Mouse (Mus musculus) myocyte (in vitro differentiated cells): ENCODE measurements at regions not wholly inside any gene's neighbourhood (a gene's known extent, or its start where the extent isn't known, plus 50 kb on each side); places are given as distances from the start of the nearest gene placed in this dataset.

Source experiments
- H3K27me3 ChIP-seq: one replicate; pipeline ENCODE4 v1.6.1; 2011; ENCODE audit not compliant: control insufficient read depth, insufficient read depth, insufficient read length
- H3K36me3 ChIP-seq: one replicate; pipeline ENCODE4 v1.6.1; 2011; ENCODE audit not compliant: control insufficient read depth, insufficient read depth
- H3K4me2 ChIP-seq: one replicate; pipeline ENCODE4 v1.6.1; 2011; ENCODE audit warnings: low read depth, control low read depth
- H3K4me3 ChIP-seq: one replicate; pipeline ENCODE4 v1.5.1; 2011; ENCODE audit warnings: mild to moderate bottlenecking, control low read depth, moderate library complexity
- H3K79me2 ChIP-seq: one replicate; pipeline ENCODE4 v1.6.1; 2011; ENCODE audit not compliant: control insufficient read depth, insufficient read depth
- H3ac ChIP-seq: one replicate; pipeline ENCODE4 v1.6.1; 2011; ENCODE audit not compliant: control insufficient read depth, insufficient read length
- CEBPB ChIP-seq: IDR thresholded peaks from 2 replicates; pipeline ENCODE4 v1.6.1; 2011; ENCODE audit warnings: mild to moderate bottlenecking, moderate library complexity; ENCODE audit not compliant: poor library complexity, insufficient read depth, severe bottlenecking
- E2F4 ChIP-seq: IDR thresholded peaks from one replicate; pipeline ENCODE4 v1.6.1; 2011; ENCODE audit warnings: mild to moderate bottlenecking, control low read depth, moderate library complexity; ENCODE audit not compliant: insufficient read depth
- MAX ChIP-seq: IDR thresholded peaks from one replicate; pipeline ENCODE4 v1.6.1; 2011; ENCODE audit warnings: low read depth, mild to moderate bottlenecking, control low read depth
- MYOD1 ChIP-seq, 3 experiments: IDR thresholded peaks; one replicate each; pipeline ENCODE4 v1.6.1; 2011; ENCODE audit warnings: control low read depth in 2 of 3, low read depth in 2 of 3, mild to moderate bottlenecking in 2 of 3, moderate library complexity in 1 of 3; ENCODE audit not compliant: insufficient read length in 2 of 3, control insufficient read depth in 1 of 3
- MYOG ChIP-seq, 3 experiments: IDR thresholded peaks; one replicate each; pipeline ENCODE4 v1.6.1; 2011; ENCODE audit warnings: control low read depth in 2 of 3, low read depth in 2 of 3, mild to moderate bottlenecking in 2 of 3; ENCODE audit not compliant: insufficient read length in 2 of 3, control insufficient read depth in 1 of 3, insufficient read depth in 1 of 3
- POLR2A ChIP-seq: IDR thresholded peaks from one replicate; pipeline ENCODE4 v1.6.1; 2011; ENCODE audit warnings: low read depth, mild to moderate bottlenecking, control low read depth, moderate library complexity; ENCODE audit not compliant: insufficient read length
- POLR2AphosphoS2 ChIP-seq: IDR thresholded peaks from one replicate; pipeline ENCODE4 v1.6.1; 2011; ENCODE audit warnings: low read depth, control low read depth; ENCODE audit not compliant: insufficient read length
- REST ChIP-seq: IDR thresholded peaks from one replicate; pipeline ENCODE4 v1.6.1; 2011; ENCODE audit warnings: mild to moderate bottlenecking, control low read depth, moderate library complexity; ENCODE audit not compliant: insufficient read depth, insufficient read length
- SRF ChIP-seq: IDR thresholded peaks from one replicate; pipeline ENCODE4 v1.6.1; 2011; ENCODE audit warnings: low read depth; ENCODE audit not compliant: control insufficient read depth, insufficient read length
- TCF12 ChIP-seq: IDR thresholded peaks from one replicate; pipeline ENCODE4 v1.6.1; 2011; ENCODE audit warnings: mild to moderate bottlenecking, control low read depth; ENCODE audit not compliant: poor library complexity, insufficient read depth, severe bottlenecking
- TCF3 ChIP-seq: IDR thresholded peaks from one replicate; pipeline ENCODE4 v1.6.1; 2011; ENCODE audit warnings: low read depth, control low read depth; ENCODE audit not compliant: insufficient read length
- USF1 ChIP-seq: IDR thresholded peaks from one replicate; pipeline ENCODE4 v1.6.1; 2011; ENCODE audit warnings: low read depth, mild to moderate bottlenecking, control low read depth, moderate library complexity

- no peak overlapping the region for H3K4me2 ChIP-seq
- no peak overlapping the region for H3K4me3 ChIP-seq
- no peak overlapping the region for H3ac ChIP-seq
- no peaks in the 10 kb centered on the region for H3K27me3 ChIP-seq
- TF ChIP-seq MYOD1 (IDR thresholded peaks at IDR 0.05; ENCODE audit: control insufficient read depth in 1 of 3, insufficient read length in 2 of 3, low read depth in 2 of 3), result no peak
- H3K36me3 ChIP-seq, result no peaks in the 10 kb centered on the region
- H3K79me2 ChIP-seq, result no peaks in the 10 kb centered on the region
Observed at GRCm38 (mm10) chr7:70813101-70813500, 446.6 kb upstream of the Nr2f2 start.

GRCm38 (mm10) chr7:70810411-70811090 lies 444.0 kb upstream of the Nr2f2 start:
- no peak for TF ChIP-seq MYOD1 (IDR thresholded peaks at IDR 0.05; ENCODE audit: control insufficient read depth in 1 of 3, insufficient read length in 2 of 3, low read depth in 2 of 3)
- TF ChIP-seq MAX, result no peak
- no peak for TF ChIP-seq POLR2AphosphoS2
- no peak for TF ChIP-seq CEBPB
- no peak for TF ChIP-seq TCF3
- no peak for TF ChIP-seq SRF
- no peaks in the 10 kb centered on the region for H3K36me3 ChIP-seq
- no peaks in the 10 kb centered on the region for H3K79me2 ChIP-seq
- H3ac ChIP-seq, result no peak overlapping the region
- H3K4me2 ChIP-seq, result no peak overlapping the region
- no peak overlapping the region for H3K4me3 ChIP-seq
- no peaks in the 10 kb centered on the region for H3K27me3 ChIP-seq

GRCm38 (mm10) chr7:70804281-70804680 lies 437.7 kb upstream of the Nr2f2 start:
- Histone ChIP-seq H3K4me2 (no peak overlapping the region), H3ac (no peak overlapping the region), H3K36me3 (no peaks in the 10 kb centered on the region), H3K27me3 (no peaks in the 10 kb centered on the region), H3K79me2 (no peaks in the 10 kb centered on the region), H3K4me3 (no peak overlapping the region)
- TF ChIP-seq REST (no peak), MYOG (IDR thresholded peaks at IDR 0.05; ENCODE audit: control insufficient read depth in 1 of 3, insufficient read depth in 1 of 3, insufficient read length in 2 of 3, low read depth in 2 of 3) (no peak), MAX (no peak)

- H3K27me3 ChIP-seq, result no peaks in the 10 kb centered on the region
- H3K4me2 ChIP-seq, result no peak overlapping the region
- no peak overlapping the region for H3ac ChIP-seq
- no peaks in the 10 kb centered on the region for H3K36me3 ChIP-seq
- H3K79me2 ChIP-seq, result no peaks in the 10 kb centered on the region
- H3K4me3 ChIP-seq, result no peak overlapping the region
- TF ChIP-seq POLR2AphosphoS2, result no peak
- TF ChIP-seq MYOG (IDR thresholded peaks at IDR 0.05; ENCODE audit: control insufficient read depth in 1 of 3, insufficient read depth in 1 of 3, insufficient read length in 2 of 3, low read depth in 2 of 3), result no peak
- no peak for TF ChIP-seq SRF
- no peak for TF ChIP-seq REST
- no peak for TF ChIP-seq TCF12
- TF ChIP-seq E2F4, result no peak
- TF ChIP-seq POLR2A, result no peak
- TF ChIP-seq MAX, result no peak
- no peak for TF ChIP-seq USF1
- no peak for TF ChIP-seq TCF3
- TF ChIP-seq MYOD1 (IDR thresholded peaks at IDR 0.05; ENCODE audit: control insufficient read depth in 1 of 3, insufficient read length in 2 of 3, low read depth in 2 of 3), result no peak
- no peak for TF ChIP-seq CEBPB
Observed at GRCm38 (mm10) chr7:70799976-70800375, 433.4 kb upstream of the Nr2f2 start.

GRCm38 (mm10) chr7:70799031-70799766 lies 432.7 kb upstream of the Nr2f2 start:
- Histone ChIP-seq H3K79me2 (no peaks in the 10 kb centered on the region), H3K36me3 (no peaks in the 10 kb centered on the region), H3K27me3 (no peaks in the 10 kb centered on the region), H3K4me2 (no peak overlapping the region), H3ac (no peak overlapping the region), H3K4me3 (no peak overlapping the region)
- TF ChIP-seq USF1, result no peak
- TF ChIP-seq CEBPB, result no peak
- no peak for TF ChIP-seq MAX
- no peak for TF ChIP-seq POLR2A
- no peak for TF ChIP-seq POLR2AphosphoS2
- TF ChIP-seq TCF3, result no peak
- no peak for TF ChIP-seq MYOG (IDR thresholded peaks at IDR 0.05; ENCODE audit: control insufficient read depth in 1 of 3, insufficient read depth in 1 of 3, insufficient read length in 2 of 3, low read depth in 2 of 3)
- no peak for TF ChIP-seq TCF12
- TF ChIP-seq SRF, result no peak
- no peak for TF ChIP-seq E2F4
- TF ChIP-seq REST, result no peak
- TF ChIP-seq MYOD1 (IDR thresholded peaks at IDR 0.05; ENCODE audit: control insufficient read depth in 1 of 3, insufficient read length in 2 of 3, low read depth in 2 of 3), result no peak
